Mouse (Mus musculus) spleen, adult 18-20 months (tissue): ENCODE data around the gene Polr3gl.
"Not testable (repeated sequence)": the region's sequence is repeated elsewhere in the genome, so short reads cannot be mapped to it uniquely, and the experiment has no call there.

Source experiments
- DNase-seq, 2 experiments: peaks; one replicate each; pipeline ENCODE4 v3.0.0; 2022; ENCODE audit warnings: mixed read lengths in 2 of 2

Gene Polr3gl

GRCm38 (mm10) chr3:96593790-96594560 lies at the start of gene Polr3gl:
Gene Polr3gl, minus strand, starts transcription at chr3:96594181.
- peak; percentile 90 to 92 for DNase-seq

- peak; percentile 48 to 76 for DNase-seq
These were observed 45.2 kb upstream of the Polr3gl start for GRCm38 (mm10) chr3:96639219-96639618.

DNA sequence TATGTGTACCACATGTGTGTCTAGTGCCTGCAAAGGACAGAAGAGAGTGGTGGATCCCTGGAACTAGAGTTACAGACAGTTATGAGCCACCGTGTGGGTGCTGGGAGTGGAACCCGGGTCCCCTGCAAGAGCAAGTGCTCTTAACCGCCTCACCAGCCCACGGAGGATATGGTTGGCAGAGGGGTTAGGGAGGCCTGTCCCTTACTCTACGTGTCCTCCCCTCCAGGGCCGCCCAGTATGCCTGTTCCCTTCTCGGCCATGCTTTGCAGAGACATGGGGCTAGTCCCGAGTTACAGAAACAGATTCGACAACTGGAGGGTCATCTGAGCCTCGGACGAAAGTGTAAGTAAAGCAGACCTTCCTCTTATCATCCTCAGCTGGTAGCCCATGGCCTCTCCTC lies 42.5 kb upstream of the Polr3gl start:
- DNase-seq = no peak

DNA sequence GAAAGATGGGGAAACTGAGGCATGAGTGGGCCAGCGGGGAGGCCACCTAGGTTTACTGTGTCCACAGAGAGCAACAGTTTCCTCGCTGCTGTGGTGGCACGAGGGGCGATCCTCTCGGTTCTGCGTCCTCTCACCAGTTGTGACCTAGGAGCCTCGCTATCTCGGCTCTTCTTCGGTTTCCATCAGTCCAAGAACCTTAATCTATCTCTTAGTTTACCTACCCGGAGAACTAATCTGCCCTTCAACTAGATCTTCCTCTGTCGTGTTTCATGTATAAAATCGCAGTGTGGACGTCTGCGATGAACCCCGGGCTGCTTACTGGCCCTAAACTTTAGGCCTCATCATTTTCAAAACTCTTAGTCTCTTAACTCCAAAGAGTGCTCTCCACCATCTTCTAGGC lies 41.9 kb upstream of the Polr3gl start:
- no peak for DNase-seq

DNA sequence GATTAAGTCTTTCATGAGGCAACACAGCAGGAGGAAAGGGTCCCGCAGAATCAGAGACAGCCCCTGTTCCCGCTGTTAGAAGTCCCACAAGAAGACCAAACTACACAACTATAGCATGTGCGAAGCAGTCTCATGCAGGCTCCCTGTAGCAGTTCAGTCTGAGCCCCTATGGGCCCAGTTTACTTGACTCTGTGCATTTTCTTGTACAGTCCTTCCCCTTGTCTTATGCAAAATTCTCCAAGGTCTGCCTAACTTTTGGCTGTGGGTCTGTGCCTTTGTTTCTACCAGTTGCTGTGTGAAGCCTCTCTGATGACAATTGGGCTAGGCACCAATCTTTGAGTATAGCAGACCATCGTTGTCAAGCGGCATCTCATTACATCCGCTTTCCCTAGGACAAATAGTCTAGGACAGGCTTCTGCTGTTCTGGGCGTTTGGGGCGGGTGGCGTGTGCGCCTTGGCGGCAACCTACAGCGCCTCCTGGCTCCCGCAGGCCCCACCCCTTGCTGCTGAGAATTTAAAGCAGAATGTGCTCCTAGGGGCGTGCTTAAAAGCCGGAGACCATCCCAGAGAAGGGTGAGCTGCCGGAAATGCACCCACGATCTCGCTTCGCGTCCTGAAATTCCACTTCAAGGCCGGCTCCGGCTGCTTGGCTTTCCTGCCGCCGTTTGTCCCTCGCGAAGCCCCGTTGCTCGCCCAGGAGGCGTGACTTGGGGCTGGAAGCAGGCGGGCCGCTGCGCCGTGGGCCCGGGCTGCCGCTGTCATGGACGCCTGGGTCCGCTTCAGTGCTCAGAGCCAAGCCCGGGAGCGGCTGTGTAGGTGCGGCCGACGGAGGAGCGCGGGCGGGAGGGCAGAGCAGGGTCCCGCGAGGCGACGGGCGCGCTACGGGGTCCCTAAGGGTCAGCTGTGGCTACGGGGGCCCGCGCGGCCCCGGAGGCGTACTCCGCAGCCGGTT lies 41.2 kb upstream of the Polr3gl start, which contains the start of the genes Pex11b and Gm42957:
Gene Pex11b (plus strand): TSS at position 449 of the 952 bp plus-strand sequence.
Gene Gm42957 (plus strand): TSS at position 547 of the 952 bp plus-strand sequence.
- DNase-seq = peak; percentile 69 to 77

GRCm38 (mm10) chr3:96634015-96634414 lies 40.0 kb upstream of the Polr3gl start:
- no peak for DNase-seq

GRCm38 (mm10) chr3:96632058-96632457 lies 38.1 kb upstream of the Polr3gl start:
- no peak for DNase-seq

- DNase-seq = peak; percentile 85 to 92
These were observed 36.0 kb upstream of the Polr3gl start, which contains the start of gene Rbm8a for GRCm38 (mm10) chr3:96629729-96630600. Gene Rbm8a, plus strand, starts transcription at chr3:96629933.

DNA sequence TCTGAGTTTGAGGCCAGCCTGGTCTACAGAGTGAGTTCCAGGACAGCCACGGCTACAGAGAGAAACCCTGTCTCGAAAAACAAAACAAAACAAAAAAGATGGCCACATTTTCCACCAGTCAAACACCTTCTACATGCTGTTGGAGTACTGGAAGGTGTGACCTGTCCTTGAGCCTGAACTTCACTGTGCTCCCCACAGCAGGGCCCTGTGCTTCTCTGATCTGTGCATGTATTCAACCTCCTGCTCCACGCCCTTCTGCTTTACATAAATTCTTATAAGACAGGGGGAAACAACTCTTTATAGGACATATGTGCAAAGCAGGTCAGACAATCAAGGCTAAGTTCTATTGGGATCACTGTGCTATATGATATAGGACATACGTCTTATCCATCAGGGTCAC lies 29.2 kb upstream of the Polr3gl start:
- DNase-seq = no peak

- DNase-seq = no peak
These were observed 24.0 kb upstream of the Polr3gl start for GRCm38 (mm10) chr3:96617941-96618340.

- no peak for DNase-seq
These were observed 12.6 kb upstream of the Polr3gl start for GRCm38 (mm10) chr3:96606618-96607017.

- not testable (repeated sequence) for DNase-seq
These were observed 12.0 kb upstream of the Polr3gl start for GRCm38 (mm10) chr3:96606007-96606406.

GRCm38 (mm10) chr3:96603311-96603710 lies 9.3 kb upstream of the Polr3gl start:
- no peak for DNase-seq

- no peak for DNase-seq
These were observed 8.7 kb upstream of the Polr3gl start for GRCm38 (mm10) chr3:96602704-96603084.

DNA sequence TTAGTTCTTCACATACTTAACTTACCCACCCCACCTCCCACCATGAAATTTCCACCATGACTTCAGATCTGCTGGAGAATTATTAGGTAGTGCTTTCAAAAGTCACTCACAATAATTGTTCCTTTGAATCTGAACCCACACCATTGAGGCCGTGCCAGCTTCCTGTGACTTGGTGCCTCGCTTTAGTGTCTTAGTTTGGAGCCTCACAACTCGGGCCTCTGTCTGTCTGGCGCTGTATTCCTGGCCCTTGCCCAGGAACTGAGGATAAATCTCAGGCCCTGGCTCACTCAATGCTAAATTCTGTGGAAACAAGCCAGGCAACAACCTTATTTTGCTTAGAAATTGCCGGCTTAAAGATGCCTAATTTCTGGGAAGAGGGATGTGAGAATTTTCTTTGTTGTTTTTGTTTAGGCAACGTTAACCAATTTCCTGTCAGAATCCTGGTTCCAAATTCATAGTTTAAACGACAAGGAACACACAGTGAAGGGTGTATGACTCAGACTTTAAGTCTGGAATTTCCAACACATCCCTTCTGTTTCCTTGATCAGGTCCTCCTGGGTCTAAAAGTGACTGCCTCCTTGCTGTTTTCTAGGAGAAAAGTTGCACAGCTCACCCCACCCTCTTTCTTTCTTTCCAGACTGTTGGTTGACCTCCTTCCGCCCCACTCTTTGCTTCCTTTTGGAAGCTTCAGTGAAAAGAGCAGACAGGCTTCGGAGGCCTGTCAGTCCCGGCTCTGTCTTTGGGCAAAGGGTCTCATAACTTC lies 8.1 kb upstream of the Polr3gl start:
- DNase-seq = no peak

DNA sequence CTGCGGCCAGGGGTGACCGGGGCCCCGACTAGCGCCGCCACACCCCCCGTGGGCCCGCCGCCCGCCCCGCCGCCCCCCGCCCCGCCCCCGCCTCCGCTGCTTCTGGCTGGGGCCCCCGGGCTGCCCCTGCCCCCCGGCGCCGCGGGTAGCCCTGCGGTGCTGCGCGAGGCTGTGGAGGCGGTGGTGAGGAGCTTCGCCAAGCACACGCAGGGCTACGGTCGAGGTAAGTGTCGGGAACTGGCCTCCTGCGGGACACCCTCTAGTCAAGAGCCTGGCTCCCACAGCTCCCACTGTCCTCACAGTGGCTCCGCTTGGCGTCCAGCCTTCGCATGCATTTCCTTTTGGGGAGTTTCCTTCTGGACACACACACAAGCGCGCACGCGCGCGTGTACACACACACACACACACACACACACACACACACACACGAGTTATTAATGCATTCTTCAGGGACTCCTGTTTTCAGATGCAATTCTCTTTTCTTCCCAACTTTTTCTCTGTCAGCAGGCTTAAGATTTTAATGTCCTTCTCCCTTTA lies 7.3 kb upstream of the Polr3gl start:
- DNase-seq = peak; percentile 12 to 29

GRCm38 (mm10) chr3:96600639-96601250 lies 6.8 kb upstream of the Polr3gl start, which contains the start of gene Lix1l:
Gene Lix1l, plus strand, starts transcription at chr3:96601149.
- peak; percentile 75 to 79 for DNase-seq

- no peak for DNase-seq
These were observed 5.4 kb upstream of the Polr3gl start for GRCm38 (mm10) chr3:96599411-96599810.

DNA sequence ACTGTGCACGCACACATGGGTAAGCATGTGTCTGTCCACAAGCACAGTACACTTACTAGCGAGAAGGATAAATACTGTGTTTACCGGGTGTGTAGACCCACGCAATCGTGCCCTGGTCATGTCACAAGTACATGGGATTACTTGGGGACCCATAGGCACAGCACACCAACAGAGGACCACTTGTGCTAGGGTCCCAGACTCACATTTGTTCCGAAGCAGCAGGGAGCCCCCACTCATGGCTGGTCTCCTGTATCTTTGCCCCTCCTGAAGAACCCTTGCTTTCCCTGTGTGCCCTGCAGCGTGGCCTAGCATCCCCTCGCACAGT lies 5.0 kb upstream of the Polr3gl start:
- DNase-seq = no peak

DNA sequence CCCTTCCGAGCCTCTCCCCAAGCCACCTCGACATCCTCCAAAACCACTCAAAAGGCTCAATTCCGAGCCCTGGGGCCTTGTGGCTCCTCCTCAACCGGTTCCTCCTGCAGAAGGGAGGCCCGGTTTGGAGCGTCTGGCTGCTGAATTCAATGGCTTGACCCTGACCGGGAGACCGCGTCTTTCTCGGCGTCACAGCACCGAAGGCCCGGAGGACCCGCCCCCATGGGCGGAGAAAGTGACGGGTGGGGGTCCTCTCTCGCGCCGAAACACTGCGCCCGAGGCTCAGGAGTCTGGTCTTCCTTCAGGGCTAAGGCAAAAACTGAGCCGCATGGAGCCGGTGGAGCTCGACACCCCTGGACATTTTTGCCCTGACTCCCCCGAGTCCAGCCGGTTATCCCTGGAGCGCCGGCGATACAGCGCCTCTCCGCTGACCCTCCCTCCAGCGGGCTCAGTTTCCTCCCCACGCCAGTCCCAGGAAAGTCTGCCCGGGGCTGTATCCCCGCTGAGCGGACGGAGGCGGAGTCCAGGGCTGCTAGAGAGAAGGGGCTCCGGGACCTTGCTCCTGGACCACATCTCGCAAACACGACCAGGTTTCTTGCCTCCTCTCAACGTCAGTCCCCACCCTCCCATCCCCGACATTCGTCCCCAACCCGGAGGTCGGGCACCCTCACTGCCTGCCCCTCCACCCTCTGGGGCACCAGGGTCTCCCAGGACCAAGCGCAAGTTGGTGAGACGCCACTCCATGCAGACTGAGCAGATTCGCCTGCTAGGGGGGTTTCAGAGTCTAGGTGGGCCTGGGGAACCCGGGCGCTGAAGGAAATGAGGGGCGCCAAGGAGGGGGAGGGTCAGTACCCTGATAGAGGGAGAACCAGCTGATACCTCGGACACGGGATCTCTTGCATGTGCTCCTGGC lies 4.4 kb upstream of the Polr3gl start:
- peak in 1 of 2 experiments; percentile 36 for DNase-seq
